Mouse (Mus musculus) layer of hippocampus, adult 2 months (tissue): ENCODE measurements around the gene Hmgcr. TPM values are rescaled to one million over a fixed set of nuclear protein-coding genes. Genes with fewer than 3 reads are reported as not detected.

Experiments
- DNase-seq, 2 experiments: peaks; one replicate each; pipeline ENCODE4 v3.0.0; 2022; ENCODE audit warnings: low spot score in 2 of 2
- H3K27ac ChIP-seq: fragments of 200-600 bp; 2 replicates; pipeline ENCODE4 v1.8.1; 2022
- H3K4me3 ChIP-seq: fragments of 200-600 bp; 2 replicates; pipeline ENCODE4 v1.8.1; 2022; ENCODE audit warnings: mild to moderate bottlenecking
- CTCF ChIP-seq: fragments of 200-600 bp; conservative IDR thresholded peaks from 2 replicates; pipeline ENCODE4 v1.8.1; 2022; ENCODE audit warnings: antibody characterized with exemption, mild to moderate bottlenecking, moderate library complexity
- total RNA-seq, 2 experiments: library from RNA; stranded (reverse); gene quantifications; 2 replicates each; pipeline ENCODE4 v1.2.3; 2021

The Hmgcr gene
- total RNA-seq, 2 experiments from 2014 or later, result 101 to 103 TPM

DNA sequence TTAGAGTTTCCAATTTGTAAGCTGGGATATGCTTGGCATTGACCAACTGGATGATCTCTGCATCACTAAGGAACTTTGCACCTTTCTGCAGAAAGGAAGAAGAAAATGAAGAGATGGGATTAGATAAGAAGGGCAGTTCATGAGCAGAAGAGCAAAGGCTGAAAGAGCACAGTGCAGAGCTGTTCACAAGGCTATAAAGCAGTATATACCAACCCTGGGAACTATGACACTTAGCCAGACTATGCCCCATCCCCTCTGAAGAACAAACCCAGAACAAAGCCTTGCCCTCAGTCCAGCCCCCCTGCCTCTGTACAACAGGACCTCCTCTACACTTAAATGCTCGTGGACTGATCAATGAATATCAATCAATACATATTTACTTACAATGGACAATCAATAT is 14.1 kb downstream of the Hmgcr start:
- DNase-seq, result no peak
- H3K27ac ChIP-seq, result no peak overlapping the region
- H3K4me3 ChIP-seq, result no peak overlapping the region
- no peak for TF ChIP-seq CTCF

GRCm38 (mm10) chr13:96653041-96653440 is 17.7 kb downstream of the Hmgcr start:
- Histone ChIP-seq H3K27ac (no peak overlapping the region), H3K4me3 (no peak overlapping the region)
- TF ChIP-seq CTCF, result no peak
- DNase-seq, result peak in 1 of 2 experiments; percentile 32

DNA sequence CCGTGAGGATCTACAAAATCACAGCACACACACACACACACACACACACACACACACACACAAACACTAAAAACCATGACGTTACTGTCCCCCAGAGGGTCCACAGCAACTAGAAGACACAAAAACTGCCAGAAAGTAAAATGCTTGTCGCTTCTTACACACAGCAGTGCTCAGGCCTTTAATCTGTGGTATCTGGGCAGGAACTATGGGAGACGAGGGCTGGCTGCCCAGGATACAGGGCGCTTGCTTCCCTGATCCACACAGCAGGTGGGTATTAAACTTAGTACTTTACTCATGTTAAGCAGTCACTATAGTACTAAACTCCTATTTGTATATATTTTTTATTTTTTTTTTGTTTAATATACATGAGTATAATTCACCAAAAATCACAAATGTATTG is 24.9 kb downstream of the Hmgcr start:
- no peak for TF ChIP-seq CTCF
- no peak for DNase-seq
- Histone ChIP-seq H3K4me3 (no peak overlapping the region), H3K27ac (no peak overlapping the region)

- no peak for DNase-seq
- no peak for TF ChIP-seq CTCF
- H3K4me3 ChIP-seq, result no peak overlapping the region
- H3K27ac ChIP-seq, result no peak overlapping the region
Observed at GRCm38 (mm10) chr13:96644168-96644567, 26.6 kb downstream of the Hmgcr start.

- H3K27ac ChIP-seq, result no peak overlapping the region
- no peak for TF ChIP-seq CTCF
- H3K4me3 ChIP-seq, result no peak overlapping the region
- no peak for DNase-seq
Observed at GRCm38 (mm10) chr13:96630396-96630795, 40.3 kb downstream of the Hmgcr start.

DNA sequence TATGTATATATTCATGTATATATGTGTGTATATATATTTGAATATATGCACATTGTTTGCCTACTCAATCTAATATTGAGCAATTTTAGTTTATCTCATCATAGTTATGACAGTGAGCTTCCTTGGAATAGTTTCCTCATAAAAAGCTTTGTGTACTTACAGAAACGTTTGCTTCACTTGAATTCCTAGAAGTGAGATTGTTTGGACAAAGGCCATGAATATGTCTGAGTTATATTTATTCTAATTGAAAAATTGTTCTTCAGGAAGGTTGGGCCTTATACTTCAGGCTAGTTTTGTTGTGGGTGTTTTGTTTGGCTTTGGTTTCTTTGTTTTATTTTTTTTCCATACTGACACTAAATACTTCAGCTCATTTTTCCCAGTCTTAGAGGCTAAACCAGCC is 49.8 kb downstream of the Hmgcr start:
- H3K4me3 ChIP-seq, result no peak overlapping the region
- no peak for TF ChIP-seq CTCF
- DNase-seq, result no peak
- no peak overlapping the region for H3K27ac ChIP-seq

GRCm38 (mm10) chr13:96614615-96615014 is 56.1 kb downstream of the Hmgcr start:
- no peak overlapping the region for H3K4me3 ChIP-seq
- TF ChIP-seq CTCF, result no peak
- DNase-seq, result no peak
- H3K27ac ChIP-seq, result no peak overlapping the region

DNA sequence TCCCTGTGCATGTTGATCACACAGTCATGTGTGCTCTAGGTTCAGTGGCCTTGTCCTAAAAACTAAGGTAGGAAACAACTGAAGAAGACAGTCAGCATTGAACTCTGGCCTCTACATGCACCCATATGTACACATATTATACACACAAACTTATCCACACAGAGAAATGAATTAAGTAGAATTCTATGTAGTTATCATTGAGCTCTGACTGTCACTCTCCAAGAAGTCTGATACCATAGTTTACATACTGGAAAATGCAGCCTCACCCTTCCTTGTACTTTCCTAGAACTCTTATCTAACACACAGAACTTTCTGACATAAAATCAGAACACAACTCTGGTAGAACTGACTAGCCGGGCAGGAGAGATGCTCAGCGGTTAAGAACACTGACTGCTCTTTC is 66.5 kb downstream of the Hmgcr start:
- Histone ChIP-seq H3K4me3 (no peak overlapping the region), H3K27ac (no peak overlapping the region)
- TF ChIP-seq CTCF, result no peak
- DNase-seq, result no peak

DNA sequence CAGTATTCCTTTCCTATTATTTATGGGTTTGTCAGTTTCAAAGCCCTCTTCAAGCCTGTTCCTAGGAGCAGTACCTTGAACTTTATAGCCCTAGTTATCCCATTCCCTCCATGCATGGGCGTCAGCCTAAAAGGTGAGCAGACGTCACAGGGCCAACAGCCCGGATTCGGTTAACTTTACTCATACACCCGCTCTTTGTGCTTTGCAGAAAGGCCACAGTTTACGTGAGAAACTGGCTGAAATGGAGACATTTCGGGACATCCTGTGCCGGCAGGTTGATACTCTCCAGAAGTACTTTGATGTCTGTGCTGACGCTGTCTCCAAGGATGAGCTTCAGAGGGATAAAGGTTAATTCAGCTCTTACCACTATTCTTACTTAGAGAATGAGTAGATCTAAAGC is 71.6 kb downstream of the Hmgcr start:
- no peak for TF ChIP-seq CTCF
- Histone ChIP-seq H3K4me3 (no peak overlapping the region), H3K27ac (no peak overlapping the region)
- no peak for DNase-seq

Other genes starting within 250 kb of the Hmgcr start
- under 1 TPM; 0.20 to 0.27 TPM for gene Ankdd1b, start 199.7 kb downstream of the Hmgcr start, total RNA-seq
- gene Gm17622, start 180.2 kb downstream of the Hmgcr start, total RNA-seq, result not detected
- gene Polk, start 128.4 kb downstream of the Hmgcr start, total RNA-seq, result 10 to 100 TPM in 1 of 2 experiments, 1 to 10 TPM in 1; 10.0 to 11.9 TPM
- 10 to 100 TPM; 63.7 to 64.4 TPM for gene Col4a3bp, start 128.3 kb downstream of the Hmgcr start, total RNA-seq
- gene Ankrd31, start 77.3 kb upstream of the Hmgcr start, total RNA-seq, result under 1 TPM; 0.46 to 0.47 TPM